Mouse (Mus musculus) embryonic facial prominence, embryonic 12.5 days (tissue): Measurements from ENCODE around the gene P2rx2. TPM values are rescaled to one million over a fixed set of nuclear protein-coding genes. Genes with fewer than 3 reads are reported as not detected.

ENCODE experiments used
- ATAC-seq: fragments of 200-750 bp; cut with Nextera tagmentation; 2 replicates; pipeline ENCODE4 v1.8.0; 2017; ENCODE audit not compliant: insufficient number of reproducible peaks, insufficient read depth, low FRiP score, low TSS enrichment
- H3K27ac ChIP-seq: fragments of 300-500 bp; sonication (generic); 2 replicates; pipeline ENCODE4 v1.5.1; 2016; ENCODE audit warnings: mild to moderate bottlenecking
- H3K27me3 ChIP-seq: fragments of 300-500 bp; sonication (generic); 2 replicates; pipeline ENCODE4 v1.6.1; 2016; ENCODE audit warnings: mild to moderate bottlenecking, moderate library complexity
- H3K36me3 ChIP-seq: fragments of 300-500 bp; sonication (generic); 2 replicates; pipeline ENCODE4 v1.6.1; 2016; ENCODE audit warnings: mild to moderate bottlenecking
- H3K4me1 ChIP-seq: fragments of 300-500 bp; sonication (generic); 2 replicates; pipeline ENCODE4 v1.6.1; 2016
- H3K4me2 ChIP-seq: fragments of 300-500 bp; sonication (generic); replicated peaks from 2 replicates; pipeline ENCODE4 v1.6.1; 2016; ENCODE audit warnings: mild to moderate bottlenecking, moderate library complexity
- H3K4me3 ChIP-seq: fragments of 300-500 bp; sonication (generic); 2 replicates; pipeline ENCODE4 v1.5.1; 2016; ENCODE audit warnings: mild to moderate bottlenecking
- H3K9ac ChIP-seq: fragments of 300-500 bp; sonication (generic); 2 replicates; pipeline ENCODE4 v1.6.1; 2016; ENCODE audit warnings: mild to moderate bottlenecking, moderate library complexity
- H3K9me3 ChIP-seq: fragments of 300-500 bp; sonication (generic); 2 replicates; pipeline ENCODE4 v1.6.1; 2016; ENCODE audit warnings: mild to moderate bottlenecking, moderate library complexity
- WGBS: fragments of 180-500 bp; shearing (Covaris S2); methylation state at CpG from one replicate; pipeline ENCODE4 v1.1.7; 2016; 5-methylcytosine and 5-hydroxymethylcytosine counted together
- polyA plus RNA-seq: library from polyadenylated mRNA; unstranded; fragments of >200 nt; fragmentation: Nextera tagmentation; extraction: Ambion mirVana; gene quantifications from 2 replicates; pipeline ENCODE4 v1.2.1, GENCODE M21; 2016

The P2rx2 gene
- polyA plus RNA-seq, 1 experiment from 2014 or later = 2.3 TPM

- H3K9me3 ChIP-seq = no peaks in the 10 kb centered on the region
- no peak overlapping the region for H3K27ac ChIP-seq
- no peaks in the 10 kb centered on the region for H3K27me3 ChIP-seq
- no peak overlapping the region for H3K9ac ChIP-seq
- no peak for ATAC-seq
- no peaks in the 10 kb centered on the region for H3K4me1 ChIP-seq
- H3K4me2 ChIP-seq = no peak overlapping the region
- H3K36me3 ChIP-seq = peaks cover 57% of the 10 kb centered on the region
- WGBS = 98% methylated on average over 3 of the region's 3 CpGs
- H3K4me3 ChIP-seq = no peak overlapping the region
Observed at GRCm38 (mm10) chr5:110313127-110313526, 29.9 kb downstream of the P2rx2 start.

GRCm38 (mm10) chr5:110308861-110309260, 34.2 kb downstream of the P2rx2 start:
- peaks cover 74% of the 10 kb centered on the region for H3K36me3 ChIP-seq
- no peaks in the 10 kb centered on the region for H3K27me3 ChIP-seq
- H3K4me2 ChIP-seq = no peak overlapping the region
- H3K4me3 ChIP-seq = no peak overlapping the region
- H3K9me3 ChIP-seq = no peaks in the 10 kb centered on the region
- WGBS = 96% methylated on average over 7 of the region's 7 CpGs
- no peaks in the 10 kb centered on the region for H3K4me1 ChIP-seq
- no peak overlapping the region for H3K27ac ChIP-seq
- no peak overlapping the region for H3K9ac ChIP-seq
- no peak for ATAC-seq

GRCm38 (mm10) chr5:110300591-110300990, 42.4 kb downstream of the P2rx2 start:
- Histone ChIP-seq H3K4me3 (no peak overlapping the region), H3K9ac (no peak overlapping the region), H3K4me1 (no peaks in the 10 kb centered on the region), H3K27ac (no peak overlapping the region), H3K36me3 (peaks cover 86% of the 10 kb centered on the region), H3K27me3 (no peaks in the 10 kb centered on the region), H3K9me3 (no peaks in the 10 kb centered on the region), H3K4me2 (no peak overlapping the region)
- no peak for ATAC-seq
- 91% methylated on average over 2 of the region's 2 CpGs for WGBS

- Histone ChIP-seq H3K36me3 (peaks cover 84% of the 10 kb centered on the region), H3K4me2 (no peak overlapping the region)
- ATAC-seq = no peak
Observed at GRCm38 (mm10) chr5:110296637-110297036, 46.4 kb downstream of the P2rx2 start.

GRCm38 (mm10) chr5:110291649-110292048, 51.4 kb downstream of the P2rx2 start:
- no peaks in the 10 kb centered on the region for H3K27me3 ChIP-seq
- peaks cover 61% of the 10 kb centered on the region for H3K36me3 ChIP-seq
- no peak overlapping the region for H3K4me2 ChIP-seq
- no peaks in the 10 kb centered on the region for H3K9me3 ChIP-seq
- H3K9ac ChIP-seq = no peak overlapping the region
- peaks cover 7% of the 10 kb centered on the region for H3K4me1 ChIP-seq
- ATAC-seq = no peak
- no peak overlapping the region for H3K4me3 ChIP-seq
- no peak overlapping the region for H3K27ac ChIP-seq
- 100% methylated on average over 1 of the region's 1 CpGs for WGBS

More at GRCm38 (mm10) chr5:110296637-110297036, 46.4 kb downstream of the P2rx2 start:
- H3K9ac ChIP-seq = no peak overlapping the region
- H3K27me3 ChIP-seq = no peaks in the 10 kb centered on the region
- H3K4me3 ChIP-seq = no peak overlapping the region
- no peaks in the 10 kb centered on the region for H3K9me3 ChIP-seq
- H3K4me1 ChIP-seq = no peaks in the 10 kb centered on the region
- WGBS = 95% methylated on average over 1 of the region's 1 CpGs
- no peak overlapping the region for H3K27ac ChIP-seq

Other genes with a start within 250 kb of the P2rx2 start
- 1.2 and 1.5 TPM in 2 replicates for gene Gm35315, start 248.8 kb downstream of the P2rx2 start, polyA plus RNA-seq
- 1.4 and 1.7 TPM in 2 replicates for gene Plcxd1, start 243.2 kb downstream of the P2rx2 start, polyA plus RNA-seq
- 43.1 and 47.2 TPM in 2 replicates for gene Gtpbp6, start 235.0 kb downstream of the P2rx2 start, polyA plus RNA-seq
- 7.0 and 7.5 TPM in 2 replicates for gene Zfp605, start 233.1 kb downstream of the P2rx2 start, polyA plus RNA-seq
- 39.5 and 42.0 TPM in 2 replicates for gene Chfr, start 207.4 kb downstream of the P2rx2 start, polyA plus RNA-seq
- 26.7 and 28.3 TPM in 2 replicates for gene Golga3, start 166.5 kb downstream of the P2rx2 start, polyA plus RNA-seq
- 39.4 and 41.3 TPM in 2 replicates for gene Ankle2, start 112.2 kb downstream of the P2rx2 start, polyA plus RNA-seq
- gene Pgam5, start 73.3 kb downstream of the P2rx2 start, polyA plus RNA-seq = 80.7 TPM in 2 replicates
- gene Pxmp2, start 57.0 kb downstream of the P2rx2 start, polyA plus RNA-seq = 7.1 and 9.0 TPM in 2 replicates
- gene Pole, start 56.9 kb downstream of the P2rx2 start, polyA plus RNA-seq = 35.3 and 40.5 TPM in 2 replicates
- not detected in 2 replicates for gene Lrcol1, start 1.5 kb upstream of the P2rx2 start, polyA plus RNA-seq
- gene Fbrsl1, start 105.3 kb upstream of the P2rx2 start, polyA plus RNA-seq = 25.4 and 26.6 TPM in 2 replicates
- gene Galnt9, start 201.1 kb upstream of the P2rx2 start, polyA plus RNA-seq = 0.99 and 1.6 TPM in 2 replicates